Comparison of ENCODE assay signal across 7 mouse cellular contexts in the genomic region with DNA sequence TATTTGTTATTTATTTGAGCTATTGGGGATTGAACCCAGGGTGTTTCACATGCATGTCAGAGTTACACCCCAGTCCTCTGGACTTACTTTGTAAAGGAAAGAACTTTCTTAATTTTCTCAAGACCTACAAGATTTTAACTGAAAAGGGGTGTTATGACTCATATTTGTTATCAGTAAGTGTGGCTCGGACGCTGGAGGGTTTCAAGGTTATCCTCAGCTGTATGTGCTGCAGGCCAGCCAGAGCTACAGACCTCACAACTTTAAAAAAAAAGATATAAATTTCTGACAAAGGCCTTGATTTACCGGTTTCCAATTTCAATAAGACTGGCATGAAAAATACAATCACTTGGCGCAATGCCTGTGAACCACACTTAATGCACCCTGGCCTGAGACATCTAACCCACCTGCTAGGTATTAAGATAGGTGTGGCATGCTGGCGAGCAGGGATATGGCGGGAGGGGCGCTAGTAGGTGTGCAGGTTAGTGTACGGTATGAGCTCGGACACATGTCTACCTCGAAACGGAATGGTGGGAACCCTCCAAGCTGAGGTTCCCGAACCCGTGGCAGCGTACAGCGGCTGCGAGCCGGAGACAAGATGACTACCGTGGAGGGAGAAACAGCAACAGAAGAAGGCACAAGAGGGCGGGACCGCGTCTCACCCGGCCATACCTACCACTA. TPM values are rescaled to one million over a fixed set of nuclear protein-coding genes. Genes with fewer than 3 reads are reported as not detected.
DNase-seq lines count a peak whose midpoint lies in the region; ATAC-seq lines count a peak whose summit lies in the region.

No protein-coding gene starts in this region.

- peak overlapping the region; percentile 92 for H3K27ac ChIP-seq in lung, embryonic 15.5 days
- peak overlapping the region; percentile 84 for H3K27ac ChIP-seq in embryonic facial prominence, embryonic 14.5 days (replicated peaks; ENCODE audit: low read depth, low read length)
- H3K27ac ChIP-seq in intestine, embryonic 14.5 days (ENCODE audit: low read depth) = peak overlapping the region; percentile 94
- H3K27ac ChIP-seq in neural tube, embryonic 13.5 days (replicated peaks) = peak overlapping the region; percentile 94

- H3K4me3 ChIP-seq in lung, embryonic 15.5 days = peak overlapping the region; percentile 65
- H3K4me3 ChIP-seq in embryonic facial prominence, embryonic 14.5 days (ENCODE audit: low read depth, low read length) = peak overlapping the region; percentile 70
- H3K4me3 ChIP-seq in intestine, embryonic 14.5 days (ENCODE audit: low read depth, low read length) = peak overlapping the region; percentile 76
- H3K4me3 ChIP-seq in neural tube, embryonic 13.5 days = peak overlapping the region; percentile 71

- H3K27me3 ChIP-seq in lung, embryonic 15.5 days = no peaks in the 10 kb centered on the region
- no peaks in the 10 kb centered on the region for H3K27me3 ChIP-seq in embryonic facial prominence, embryonic 14.5 days (replicated peaks; ENCODE audit: control insufficient read depth, insufficient read depth, low read length)
- no peaks in the 10 kb centered on the region for H3K27me3 ChIP-seq in intestine, embryonic 14.5 days (replicated peaks; ENCODE audit: control insufficient read depth, insufficient read depth, low read length)
- H3K27me3 ChIP-seq in neural tube, embryonic 13.5 days = no peaks in the 10 kb centered on the region

- H3K9me3 ChIP-seq in lung, embryonic 15.5 days = no peaks in the 10 kb centered on the region
- H3K9me3 ChIP-seq in embryonic facial prominence, embryonic 14.5 days (ENCODE audit: control insufficient read depth, low read length) = 0 out of 2 replicates have a peak, but pooled peaks cover 4% of the 10 kb centered on the region
- no peaks in the 10 kb centered on the region for H3K9me3 ChIP-seq in intestine, embryonic 14.5 days (ENCODE audit: control insufficient read depth, low read length)
- no peaks in the 10 kb centered on the region for H3K9me3 ChIP-seq in neural tube, embryonic 13.5 days

- no peak; the same call in 1 of the 2 replicates for ATAC-seq in lung, embryonic 15.5 days (ENCODE audit: borderline replicate concordance, extremely low read depth, low FRiP score, low TSS enrichment)
- peak; percentile 17 for ATAC-seq in embryonic facial prominence, embryonic 14.5 days (ENCODE audit: low read depth)
- peak; percentile 65 for ATAC-seq in intestine, embryonic 14.5 days (replicated peaks; ENCODE audit: low FRiP score, low TSS enrichment, low read depth)
- peak; percentile 70 for ATAC-seq in neural tube, embryonic 13.5 days (ENCODE audit: low read depth)
- ATAC-seq in megakaryocyte progenitor cell, adult 5-6 weeks (replicated peaks; ENCODE audit: poor library complexity) = no peak

- peak overlapping the region; percentile 63 for H3K9ac ChIP-seq in lung, embryonic 15.5 days
- peak overlapping the region; percentile 82 for H3K9ac ChIP-seq in embryonic facial prominence, embryonic 14.5 days (ENCODE audit: low read depth, low read length)
- peak overlapping the region; percentile 69 for H3K9ac ChIP-seq in intestine, embryonic 14.5 days (ENCODE audit: low read length)
- H3K9ac ChIP-seq in neural tube, embryonic 13.5 days = peak overlapping the region; percentile 86

- H3K4me1 ChIP-seq in lung, embryonic 15.5 days = peaks cover 8% of the 10 kb centered on the region
- peaks cover 8% of the 10 kb centered on the region; the same call in 1 of the 2 replicates for H3K4me1 ChIP-seq in embryonic facial prominence, embryonic 14.5 days (ENCODE audit: control insufficient read depth, insufficient read depth, low read length)
- H3K4me1 ChIP-seq in intestine, embryonic 14.5 days (replicated peaks; ENCODE audit: control insufficient read depth, insufficient read depth, low read length) = peaks cover 7% of the 10 kb centered on the region; the same call in 1 of the 2 replicates
- H3K4me1 ChIP-seq in neural tube, embryonic 13.5 days (replicated peaks) = peaks cover 12% of the 10 kb centered on the region

- peak overlapping the region; percentile 68 for H3K4me2 ChIP-seq in lung, embryonic 15.5 days
- peak overlapping the region; percentile 86 for H3K4me2 ChIP-seq in embryonic facial prominence, embryonic 14.5 days (ENCODE audit: low read depth, low read length)
- H3K4me2 ChIP-seq in intestine, embryonic 14.5 days (ENCODE audit: low read length) = peak overlapping the region; percentile 77
- H3K4me2 ChIP-seq in neural tube, embryonic 13.5 days = peak overlapping the region; percentile 83

- no peaks in the 10 kb centered on the region for H3K36me3 ChIP-seq in lung, embryonic 15.5 days
- H3K36me3 ChIP-seq in embryonic facial prominence, embryonic 14.5 days (ENCODE audit: control insufficient read depth, insufficient read depth, low read length) = peaks cover 9% of the 10 kb centered on the region; the same call in 1 of the 2 replicates
- peaks cover 6% of the 10 kb centered on the region; the same call in 1 of the 2 replicates for H3K36me3 ChIP-seq in intestine, embryonic 14.5 days (ENCODE audit: control insufficient read depth, insufficient read depth, low read length)
- no peaks in the 10 kb centered on the region for H3K36me3 ChIP-seq in neural tube, embryonic 13.5 days

- under 1% methylated on average over 22 of the region's 22 CpGs for WGBS in lung, embryonic 15.5 days
- WGBS in embryonic facial prominence, embryonic 14.5 days = 4% methylated on average over 15 of the region's 22 CpGs
- 2% methylated on average over 22 of the region's 22 CpGs for whole genome bisulfite sequencing in intestine, embryonic 14.5 days
- WGBS in neural tube, embryonic 13.5 days = 4% methylated on average over 22 of the region's 22 CpGs

- DNase-seq in lung, postnatal 25 days (ENCODE audit: low spot score) = no peak
- DNase-seq in embryonic facial prominence, embryonic 14.5 days (ENCODE audit: low spot score) = no peak
- no peak for DNase-seq in intestine, embryonic 14.5 days (ENCODE audit: low spot score)
- no peak for DNase-seq in cerebellum, postnatal 14 days

RNA-seq across cellular contexts. Expression of gene B3gntl1, which starts 0.5 kb away (rescaled TPM):
- 6.9 and 8.0 TPM in 2 replicates for polyA plus RNA-seq in lung, embryonic 15.5 days (2015; fragmentation: Nextera tagmentation; extraction: Ambion mirVana)
- 6.8 and 8.5 TPM in 2 replicates for polyA plus RNA-seq in embryonic facial prominence, embryonic 14.5 days (2014; fragmentation: Nextera tagmentation; extraction: Ambion mirVana)
- polyA plus RNA-seq in intestine, embryonic 14.5 days (2014; fragmentation: Nextera tagmentation; extraction: Ambion mirVana) = 8.0 and 8.3 TPM in 2 replicates
- polyA plus RNA-seq in neural tube, embryonic 13.5 days (2015; fragmentation: Nextera tagmentation; extraction: Ambion mirVana) = 6.2 and 7.0 TPM in 2 replicates
- total RNA-seq in megakaryocyte progenitor cell, adult 5-6 weeks (2015) = 3.2 and 6.6 TPM in 2 replicates
- 8.0 and 8.6 TPM in 2 replicates for total RNA-seq in megakaryocyte progenitor cell, adult 5-6 weeks (2017)

RNA-seq across cellular contexts. Expression of gene Metrnl, which starts 28.9 kb away (rescaled TPM):
- 27.6 and 28.2 TPM in 2 replicates for polyA plus RNA-seq in lung, embryonic 15.5 days (2015; fragmentation: Nextera tagmentation; extraction: Ambion mirVana)
- polyA plus RNA-seq in embryonic facial prominence, embryonic 14.5 days (2014; fragmentation: Nextera tagmentation; extraction: Ambion mirVana) = 41.6 and 58.0 TPM in 2 replicates
- polyA plus RNA-seq in intestine, embryonic 14.5 days (2014; fragmentation: Nextera tagmentation; extraction: Ambion mirVana) = 24.7 and 29.4 TPM in 2 replicates
- polyA plus RNA-seq in neural tube, embryonic 13.5 days (2015; fragmentation: Nextera tagmentation; extraction: Ambion mirVana) = 15.0 and 21.2 TPM in 2 replicates
- 1.3 and 1.7 TPM in 2 replicates for total RNA-seq in megakaryocyte progenitor cell, adult 5-6 weeks (2015)
- 0.87 and 0.91 TPM in 2 replicates for total RNA-seq in megakaryocyte progenitor cell, adult 5-6 weeks (2017)

Comparison
In these comparisons a context has a peak if more than half of its experiments do, and no peak if none do; other contexts are left out.
1. ATAC-seq: peak in embryonic facial prominence, embryonic 14.5 days (single experiment), intestine, embryonic 14.5 days (single experiment) and neural tube, embryonic 13.5 days (single experiment); none in lung, embryonic 15.5 days (single experiment) and megakaryocyte progenitor cell, adult 5-6 weeks (single experiment).
2. Peak in every context shown above with its lines, with median percentiles within 50 percentile points of each other: H3K27ac ChIP-seq, H3K4me2 ChIP-seq, H3K4me3 ChIP-seq and H3K9ac ChIP-seq.